Mouse (Mus musculus) MEL (cell line): ENCODE data around the gene H2-Oa.

ENCODE experiments used
- GABPA ChIP-seq: IDR thresholded peaks from 2 replicates; pipeline ENCODE4 v1.6.1; 2012; ENCODE audit warnings: low read depth, mild to moderate bottlenecking, inconsistent platforms, low read length, improper control_type of control experiment, moderate library complexity
- POLR2AphosphoS5 ChIP-seq: IDR thresholded peaks from 2 replicates; pipeline ENCODE4 v1.6.1; 2012; ENCODE audit warnings: low read depth, borderline replicate concordance, mild to moderate bottlenecking, inconsistent platforms, low read length, moderate library complexity, mixed read lengths

DNA sequence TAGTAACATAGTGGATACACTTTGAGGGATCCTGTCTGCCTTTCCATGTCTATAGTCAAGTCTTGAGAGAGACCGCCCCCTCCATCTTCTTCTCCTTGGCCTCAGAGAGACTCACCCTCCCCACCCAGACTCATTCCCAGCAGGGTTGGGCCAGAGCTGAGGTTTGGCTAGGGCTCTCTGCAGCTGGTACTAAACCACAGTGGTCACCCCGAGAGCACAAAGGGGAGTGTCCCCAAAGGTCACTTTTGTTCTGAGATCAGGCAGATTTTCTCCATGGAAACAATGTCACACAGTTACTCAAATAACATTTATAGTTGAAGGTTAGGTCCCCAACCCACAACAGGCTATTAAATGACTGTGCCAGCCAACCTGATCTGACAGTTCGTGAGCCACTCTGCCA, 23.3 kb upstream of the H2-Oa start:
- TF ChIP-seq POLR2AphosphoS5 = no peak
- no peak for TF ChIP-seq GABPA
